Comparison of ENCODE assay signal across 23 mouse cellular contexts in genomic region chr4:99934859-99935258, GRCm38 (mm10). TPM values are rescaled to one million over a fixed set of nuclear protein-coding genes. Genes with fewer than 3 reads are reported as not detected.
DNase-seq lines count a peak whose midpoint lies in the region; ATAC-seq and TF ChIP-seq lines count a peak whose summit lies in the region.
"Had no signal": no experiment of that assay in that cellular context is flagged by ENCODE, and none has a peak within 500 bp of the region (broad histone marks: within the 10 kb centered on the region; RNA-seq: fewer than 3 reads in every experiment).

No protein-coding gene starts in this region.

- TF ChIP-seq EP300 in liver, postnatal 0 days (IDR thresholded peaks at IDR 0.05; ENCODE audit: low read depth) = no peak

- H3K4me1 ChIP-seq in heart, embryonic 10.5 days = peaks cover 41% of the 10 kb centered on the region
- peaks cover 21% of the 10 kb centered on the region for H3K4me1 ChIP-seq in heart, embryonic 11.5 days (ENCODE audit: control insufficient read depth, insufficient read depth, low read length)
- H3K4me1 ChIP-seq in liver, postnatal 0 days (ENCODE audit: insufficient read depth) = peaks cover 12% of the 10 kb centered on the region

- H3K36me3 ChIP-seq in heart, embryonic 10.5 days = peaks cover 36% of the 10 kb centered on the region
- no peaks in the 10 kb centered on the region for H3K36me3 ChIP-seq in heart, embryonic 11.5 days (ENCODE audit: control insufficient read depth, insufficient read depth, low read length)
- H3K36me3 ChIP-seq in liver, postnatal 0 days (replicated peaks; ENCODE audit: insufficient read depth, low read length) = no peaks in the 10 kb centered on the region
- H3K36me3 ChIP-seq: hindbrain, embryonic 13.5 days; limb, embryonic 13.5 days; neural tube, embryonic 13.5 days had no signal

- no peak overlapping the region for H3K9ac ChIP-seq in heart, embryonic 11.5 days (ENCODE audit: low read depth, low read length)
- no peak overlapping the region for H3K9ac ChIP-seq in liver, postnatal 0 days (replicated peaks)
- H3K9ac ChIP-seq: forebrain, embryonic 13.5 days; hindbrain, embryonic 13.5 days; limb, embryonic 13.5 days; liver, embryonic 15.5 days; neural tube, embryonic 13.5 days had no signal

- H3K27ac ChIP-seq in heart, embryonic 10.5 days = no peak overlapping the region
- H3K27ac ChIP-seq in heart, embryonic 11.5 days (ENCODE audit: low read depth, low read length) = no peak overlapping the region
- H3K27ac ChIP-seq in liver, postnatal 0 days (ENCODE audit: low read depth) = no peak overlapping the region
- H3K27ac ChIP-seq: forebrain, embryonic 13.5 days; hindbrain, embryonic 13.5 days; limb, embryonic 13.5 days; liver, embryonic 15.5 days; macrophage; neural tube, embryonic 13.5 days had no signal

- no peak overlapping the region for H3K4me2 ChIP-seq in heart, embryonic 11.5 days
- no peak overlapping the region for H3K4me2 ChIP-seq in liver, postnatal 0 days (ENCODE audit: low read depth, low read length)
- H3K4me2 ChIP-seq: forebrain, embryonic 13.5 days; hindbrain, embryonic 13.5 days; limb, embryonic 13.5 days; liver, embryonic 15.5 days; neural tube, embryonic 13.5 days had no signal

- TF ChIP-seq CTCF in liver, postnatal 0 days (IDR thresholded peaks at IDR 0.05; ENCODE audit: low read depth) = no peak

- peak; percentile 35 to 51 for DNase-seq in cerebellum, postnatal 14 days
- no peak for DNase-seq in cerebellum, postnatal 4 days (ENCODE audit: low spot score in 2 of 2)
- DNase-seq in heart, embryonic 10.5 days (ENCODE audit: low spot score) = peak; percentile 68
- peak; percentile 29 for DNase-seq in liver, postnatal 0 days
- no peak for DNase-seq in liver
- DNase-seq in lung, postnatal 14 days = peak; percentile 44
- DNase-seq in ovary, postnatal 14 days (ENCODE audit: low spot score) = no peak
- DNase-seq: cerebellum, adult 8-10 months; heart, postnatal 36 days; kidney, adult 18-20 months; layer of hippocampus, adult 9-11 months; right cerebral cortex, postnatal 4 days; thymus, adult 18-20 months; thymus, postnatal 4 days had no signal

- ATAC-seq in heart, embryonic 11.5 days (replicated peaks; ENCODE audit: insufficient number of reproducible peaks, low FRiP score, low TSS enrichment) = no peak
- ATAC-seq in liver, postnatal 0 days = no peak
- ATAC-seq: forebrain, embryonic 13.5 days; midbrain, embryonic 16.5 days had no signal

- H3K4me3 ChIP-seq in heart, embryonic 10.5 days = no peak overlapping the region
- no peak overlapping the region for H3K4me3 ChIP-seq in heart, embryonic 11.5 days (ENCODE audit: low read depth, low read length)
- H3K4me3 ChIP-seq in liver, postnatal 0 days (ENCODE audit: low read depth, low read length) = no peak overlapping the region
- H3K4me3 ChIP-seq: forebrain, embryonic 13.5 days; hindbrain, embryonic 13.5 days; limb, embryonic 13.5 days; liver, embryonic 15.5 days; myocyte; neural tube, embryonic 13.5 days had no signal

- 91% methylated on average over 7 of the region's 7 CpGs for WGBS in heart, embryonic 10.5 days
- 90% methylated on average over 7 of the region's 7 CpGs for WGBS in heart, embryonic 11.5 days (ENCODE audit: insufficient replicate concordance)
- 78% methylated on average over 7 of the region's 7 CpGs for WGBS in liver, postnatal 0 days (ENCODE audit: insufficient replicate concordance)

- H3K9me3 ChIP-seq in heart, embryonic 10.5 days = no peaks in the 10 kb centered on the region
- H3K9me3 ChIP-seq in heart, embryonic 11.5 days (replicated peaks; ENCODE audit: control insufficient read depth, low read length) = no peaks in the 10 kb centered on the region
- H3K9me3 ChIP-seq in liver, postnatal 0 days (ENCODE audit: low read length) = no peaks in the 10 kb centered on the region
- H3K9me3 ChIP-seq: forebrain, embryonic 13.5 days; hindbrain, embryonic 13.5 days; limb, embryonic 13.5 days; liver, embryonic 15.5 days; neural tube, embryonic 13.5 days had no signal

- no peaks in the 10 kb centered on the region for H3K27me3 ChIP-seq in heart, embryonic 10.5 days (ENCODE audit: insufficient read depth, poor library complexity, severe bottlenecking)
- no peaks in the 10 kb centered on the region for H3K27me3 ChIP-seq in heart, embryonic 11.5 days (ENCODE audit: control insufficient read depth, insufficient read depth, low read length)
- H3K27me3 ChIP-seq in liver, postnatal 0 days (ENCODE audit: insufficient read depth, low read length) = no peaks in the 10 kb centered on the region
- H3K27me3 ChIP-seq: forebrain, embryonic 13.5 days; hindbrain, embryonic 13.5 days; liver, embryonic 15.5 days had no signal

RNA-seq across cellular contexts. Expression of gene Itgb3bp, which starts 5.2 kb away (rescaled TPM):
- polyA plus RNA-seq in heart, embryonic 10.5 days (2016; fragmentation: Nextera tagmentation; extraction: Ambion mirVana) = 37.0 and 43.8 TPM in 2 replicates
- polyA plus RNA-seq in heart, embryonic 11.5 days (2014; fragmentation: Nextera tagmentation; extraction: Ambion mirVana) = 38.5 and 43.0 TPM in 2 replicates
- polyA plus RNA-seq in liver, postnatal 0 days (2015; fragmentation: Nextera tagmentation; extraction: Ambion mirVana) = 8.9 and 12.2 TPM in 2 replicates

RNA-seq across cellular contexts. Expression of gene Pgm1, which starts 5.6 kb away (rescaled TPM):
- polyA plus RNA-seq in heart, embryonic 10.5 days (2016; fragmentation: Nextera tagmentation; extraction: Ambion mirVana) = 259 and 327 TPM in 2 replicates
- 277 and 308 TPM in 2 replicates for polyA plus RNA-seq in heart, embryonic 11.5 days (2014; fragmentation: Nextera tagmentation; extraction: Ambion mirVana)
- polyA plus RNA-seq in liver, postnatal 0 days (2015; fragmentation: Nextera tagmentation; extraction: Ambion mirVana) = 144 and 145 TPM in 2 replicates

Comparison
In these comparisons a context has a peak if more than half of its experiments do, and no peak if none do; other contexts are left out.
1. DNase-seq: peak in cerebellum, postnatal 14 days (2 of 2), heart, embryonic 10.5 days (single experiment), liver, postnatal 0 days (single experiment) and lung, postnatal 14 days (single experiment); none in cerebellum, postnatal 4 days (0 of 2), liver (single experiment) and ovary, postnatal 14 days (single experiment).